Mouse (Mus musculus) heart, embryonic 15.5 days (tissue): ENCODE measurements around the gene Cep131. TPM values are rescaled to one million over a fixed set of nuclear protein-coding genes. Genes with fewer than 3 reads are reported as not detected.

Source experiments
- ATAC-seq: fragments of 200-750 bp; cut with Nextera tagmentation; replicated peaks from 2 replicates; pipeline ENCODE4 v1.8.0; 2017; ENCODE audit warnings: low read depth, moderate TSS enrichment; ENCODE audit not compliant: insufficient number of reproducible peaks, insufficient read depth, low FRiP score
- H3K27ac ChIP-seq: fragments of 300-500 bp; sonication (generic); 2 replicates; pipeline ENCODE4 v1.5.1; 2015; ENCODE audit warnings: mild to moderate bottlenecking, inconsistent platforms
- H3K27me3 ChIP-seq: fragments of 300-500 bp; sonication (generic); 2 replicates; pipeline ENCODE4 v1.6.1; 2015; ENCODE audit warnings: inconsistent platforms
- H3K36me3 ChIP-seq: fragments of 300-500 bp; sonication (generic); 2 replicates; pipeline ENCODE4 v1.6.1; 2015; ENCODE audit warnings: mild to moderate bottlenecking, inconsistent platforms
- H3K4me1 ChIP-seq: fragments of 300-500 bp; sonication (generic); replicated peaks from 2 replicates; pipeline ENCODE4 v1.6.1; 2015; ENCODE audit warnings: inconsistent platforms
- H3K4me2 ChIP-seq: fragments of 300-500 bp; sonication (generic); 2 replicates; pipeline ENCODE4 v1.6.1; 2015; ENCODE audit warnings: inconsistent platforms, mild to moderate bottlenecking, moderate library complexity
- H3K4me3 ChIP-seq: fragments of 300-500 bp; sonication (generic); 2 replicates; pipeline ENCODE4 v1.5.1; 2015; ENCODE audit warnings: mild to moderate bottlenecking, inconsistent platforms
- H3K9ac ChIP-seq: fragments of 300-500 bp; sonication (generic); 2 replicates; pipeline ENCODE4 v1.6.1; 2015; ENCODE audit warnings: mild to moderate bottlenecking, inconsistent platforms
- H3K9me3 ChIP-seq: fragments of 300-500 bp; sonication (generic); replicated peaks from 2 replicates; pipeline ENCODE4 v1.6.1; 2016; ENCODE audit warnings: inconsistent platforms
- WGBS: fragments of 180-500 bp; shearing (Covaris S2); methylation state at CpG from one replicate; pipeline ENCODE4 v1.1.7; 2015; ENCODE audit warnings: mixed read lengths; 5-methylcytosine and 5-hydroxymethylcytosine counted together
- polyA plus RNA-seq: library from polyadenylated mRNA; unstranded; fragments of >200 nt; fragmentation: Nextera tagmentation; extraction: Ambion mirVana; gene quantifications from 2 replicates; pipeline ENCODE4 v1.2.1, GENCODE M21; 2015

Cep131 gene
- polyA plus RNA-seq, 1 experiment from 2014 or later = 9.9 TPM

DNA sequence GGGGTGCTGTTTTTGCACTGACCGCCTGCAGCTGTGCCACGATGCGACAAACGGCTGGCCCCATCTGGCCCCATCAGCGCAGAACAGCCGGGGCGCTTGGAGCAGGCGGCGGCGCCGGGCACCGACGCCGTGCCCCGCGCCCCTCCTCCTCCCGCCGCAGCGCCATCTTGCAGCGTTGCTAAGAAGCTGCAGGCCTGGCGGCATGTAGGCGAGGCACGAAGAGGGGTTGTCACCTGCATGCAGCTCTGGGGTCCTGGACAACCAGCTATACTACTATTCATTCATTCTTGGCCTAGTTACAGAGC lies 38.4 kb downstream of the Cep131 start:
- ATAC-seq = no peak
- 9% methylated on average over 23 of the region's 23 CpGs for WGBS
- H3K27ac ChIP-seq = no peak overlapping the region

DNA sequence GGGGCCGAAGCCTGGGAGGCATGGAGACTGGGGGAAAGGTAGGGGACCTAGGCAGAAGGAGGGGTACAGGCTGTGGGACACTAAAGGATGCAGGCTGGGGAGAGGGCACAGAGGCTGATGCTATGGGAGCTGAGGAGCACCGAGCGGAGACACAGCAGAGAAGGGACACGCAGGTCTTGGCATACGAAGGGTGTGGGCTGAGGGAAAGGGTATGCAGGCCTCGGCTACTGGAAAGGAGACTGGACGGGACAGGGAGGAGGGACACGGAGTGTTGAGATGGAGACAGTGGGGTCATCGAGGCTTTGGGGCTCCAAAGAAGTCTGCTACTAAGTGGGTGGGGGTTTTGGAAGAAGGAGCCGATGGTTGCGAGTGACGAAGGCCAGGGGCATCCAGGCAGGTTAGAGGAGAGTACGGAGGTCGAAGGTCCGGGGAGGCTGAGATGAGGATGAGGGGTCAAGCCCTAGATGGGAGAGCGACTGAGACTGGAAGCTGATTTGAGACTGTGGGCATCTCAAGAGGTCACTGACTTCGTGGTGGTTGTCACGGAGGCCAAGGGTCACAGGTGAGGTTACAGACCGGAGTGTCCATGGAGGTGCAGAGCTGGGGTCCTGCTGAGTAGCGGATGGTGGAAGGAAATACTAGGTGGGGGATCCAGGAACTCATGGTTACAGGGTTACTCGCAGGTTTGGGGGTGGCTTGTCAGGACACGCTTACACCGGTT lies 38.9 kb downstream of the Cep131 start:
- 17% methylated on average over 23 of the region's 23 CpGs for WGBS
- Histone ChIP-seq H3K9ac (no peak overlapping the region), H3K4me2 (peak overlapping the region; percentile 96), H3K9me3 (no peaks in the 10 kb centered on the region), H3K4me1 (peaks cover 36% of the 10 kb centered on the region), H3K27ac (no peak overlapping the region), H3K36me3 (no peaks in the 10 kb centered on the region), H3K27me3 (peaks cover 50% of the 10 kb centered on the region), H3K4me3 (peak overlapping the region; percentile 59)
- no peak for ATAC-seq

More for the DNA sequence above, 38.4 kb downstream of the Cep131 start:
- Histone ChIP-seq H3K9me3 (no peaks in the 10 kb centered on the region), H3K4me2 (peak overlapping the region; percentile 96), H3K9ac (no peak overlapping the region), H3K4me3 (peak overlapping the region; percentile 59; the same call in 1 of the 2 replicates), H3K4me1 (peaks cover 36% of the 10 kb centered on the region), H3K36me3 (no peaks in the 10 kb centered on the region), H3K27me3 (peaks cover 50% of the 10 kb centered on the region)

DNA sequence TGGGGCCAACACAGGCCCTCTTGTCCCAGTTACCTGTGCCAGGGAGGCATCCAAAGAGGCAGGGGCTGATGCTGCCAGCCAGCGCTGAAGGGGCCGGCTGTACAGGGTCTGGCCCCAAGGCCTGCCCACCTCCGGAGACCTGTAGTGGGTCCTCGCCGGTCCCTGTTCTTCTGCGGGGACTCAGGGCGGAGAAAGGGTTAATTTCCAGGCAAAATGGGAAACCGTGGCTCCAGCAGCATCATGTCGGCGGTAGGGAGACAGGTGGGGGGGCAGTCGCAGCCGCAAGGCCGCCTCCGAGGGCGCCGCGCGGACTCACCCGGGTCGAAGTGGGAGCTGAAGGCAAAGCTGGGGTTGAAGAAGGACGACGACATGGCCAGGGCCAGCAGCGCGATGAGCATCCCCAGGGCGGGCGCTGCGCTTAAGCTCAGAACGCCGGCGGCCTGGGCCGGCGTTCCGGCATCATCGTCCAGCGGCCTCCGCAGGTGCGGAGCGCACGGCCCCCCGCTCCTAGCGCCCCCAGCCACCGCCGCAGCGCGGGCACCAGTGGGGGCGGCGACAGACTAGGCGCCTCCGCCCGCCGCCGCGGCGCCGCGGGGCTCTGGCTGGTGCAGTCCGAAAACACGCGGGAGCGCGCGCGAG lies 40.0 kb downstream of the Cep131 start, which contains the start of gene Aatk:
Aatk (minus strand) TSS at position 615 of the 639 bp plus-strand sequence.
- H3K9me3 ChIP-seq = no peaks in the 10 kb centered on the region
- peak within 1 kb of the TSS; percentile 54 for H3K9ac ChIP-seq
- H3K27ac ChIP-seq = no peak within 1 kb of the TSS
- peak within 1 kb of the TSS; percentile 96 for H3K4me2 ChIP-seq
- ATAC-seq = no peak
- no peaks in the 10 kb centered on the region for H3K36me3 ChIP-seq
- H3K4me1 ChIP-seq = peaks cover 40% of the 10 kb centered on the region
- 4% methylated on average over 32 of the region's 63 CpGs for WGBS
- peak within 1 kb of the TSS; percentile 59 for H3K4me3 ChIP-seq
- H3K27me3 ChIP-seq = peaks cover 50% of the 10 kb centered on the region

DNA sequence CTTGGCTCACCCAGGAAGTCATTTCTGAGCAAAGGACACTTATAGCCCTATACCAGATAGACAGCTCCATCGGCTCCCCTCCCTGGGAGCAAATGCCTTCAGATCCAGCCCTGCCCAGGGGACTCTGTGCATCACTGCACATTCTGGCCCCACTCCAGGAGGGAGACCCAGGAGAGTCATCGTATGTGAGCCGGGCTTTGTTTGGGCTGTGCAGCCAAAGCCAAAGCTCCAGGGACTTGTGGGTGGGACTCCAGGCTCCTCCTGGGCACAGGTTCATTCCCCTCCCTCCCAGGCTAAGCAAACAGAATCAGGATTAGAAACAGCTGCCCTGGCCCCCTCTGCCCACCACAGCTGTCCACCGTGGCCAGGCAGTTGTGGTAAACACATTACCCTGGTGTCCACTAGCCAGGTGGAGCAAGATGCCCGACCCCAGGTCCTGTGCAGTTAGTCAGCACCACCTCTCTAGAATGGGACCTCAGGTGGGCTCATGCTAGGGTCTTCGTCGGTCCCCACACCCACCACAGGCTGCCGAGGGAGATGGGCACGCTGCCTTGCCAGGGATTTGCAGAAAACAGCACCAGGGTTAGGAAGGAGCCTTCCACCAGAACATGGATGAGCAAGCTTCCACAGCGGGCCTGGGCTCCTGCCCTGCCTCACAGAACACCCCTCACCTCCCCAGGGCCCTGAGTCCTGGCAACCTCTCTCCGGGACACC lies 40.6 kb downstream of the Cep131 start:
- Histone ChIP-seq H3K4me3 (peak overlapping the region; percentile 59), H3K36me3 (no peaks in the 10 kb centered on the region), H3K27ac (no peak overlapping the region), H3K27me3 (peaks cover 50% of the 10 kb centered on the region), H3K9ac (no peak overlapping the region), H3K4me1 (peaks cover 40% of the 10 kb centered on the region), H3K9me3 (no peaks in the 10 kb centered on the region), H3K4me2 (peak overlapping the region; percentile 96)
- whole genome bisulfite sequencing = 55% methylated on average over 11 of the region's 11 CpGs
- ATAC-seq = no peak

DNA sequence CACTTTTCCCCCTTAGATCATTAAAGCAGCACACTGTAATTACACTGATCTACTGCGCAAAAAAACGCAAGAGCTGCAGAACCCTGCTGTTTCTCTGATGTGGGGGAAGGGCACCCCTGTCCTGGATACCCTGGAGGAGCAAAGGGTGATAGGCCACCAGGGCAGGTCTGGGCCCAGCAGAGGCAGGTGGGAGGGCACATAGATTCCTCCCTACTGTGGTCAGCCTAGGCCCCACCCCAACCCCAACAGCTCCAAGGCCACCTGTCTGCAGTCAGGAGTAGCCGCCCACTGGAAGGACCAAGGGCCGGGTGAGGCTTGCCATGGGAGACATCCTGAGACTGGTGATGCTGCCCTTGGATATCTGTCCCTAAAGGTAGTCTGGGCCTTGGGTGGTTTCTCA lies 41.3 kb downstream of the Cep131 start:
- Histone ChIP-seq H3K36me3 (no peaks in the 10 kb centered on the region), H3K4me1 (peaks cover 44% of the 10 kb centered on the region), H3K27me3 (peaks cover 50% of the 10 kb centered on the region), H3K4me2 (no peak overlapping the region), H3K4me3 (no peak overlapping the region), H3K9ac (no peak overlapping the region), H3K27ac (no peak overlapping the region), H3K9me3 (no peaks in the 10 kb centered on the region)
- no peak for ATAC-seq
- WGBS = 70% methylated on average over 4 of the region's 4 CpGs

DNA sequence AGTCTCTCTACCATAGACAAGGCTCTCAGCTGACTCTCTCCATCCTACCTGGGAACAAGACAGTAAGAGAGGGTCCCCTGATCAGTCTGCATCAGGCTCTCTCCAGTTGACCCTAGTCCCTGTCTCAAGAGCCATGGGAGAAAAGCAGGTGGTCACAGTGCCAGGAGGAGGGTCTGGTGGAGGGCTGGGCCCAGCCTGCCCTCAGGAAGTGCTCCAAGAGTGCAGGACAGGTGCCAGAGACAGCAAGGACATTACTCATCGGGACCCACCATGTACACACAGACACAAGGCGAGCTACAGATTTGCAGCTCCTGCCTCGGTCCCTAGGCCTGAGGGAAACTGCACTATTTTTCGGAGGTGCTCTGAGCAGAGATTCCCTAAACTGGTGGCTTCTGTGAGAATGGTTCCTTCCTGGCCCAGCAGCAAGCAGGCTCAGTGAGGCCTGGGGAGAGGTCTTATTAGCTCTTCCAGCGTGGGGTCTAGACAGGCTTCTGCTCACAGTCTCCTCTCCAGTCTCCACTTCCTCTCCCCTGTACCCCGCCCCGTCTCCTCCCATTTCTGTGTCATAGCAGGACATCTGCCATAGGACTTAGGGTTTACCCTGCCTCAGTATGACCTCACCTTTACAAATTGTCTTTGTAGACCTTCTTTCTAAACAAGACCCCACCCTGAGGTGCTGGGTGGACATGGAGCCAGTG lies 44.3 kb downstream of the Cep131 start:
- no peaks in the 10 kb centered on the region for H3K36me3 ChIP-seq
- H3K9ac ChIP-seq = no peak overlapping the region
- no peak for ATAC-seq
- no peak overlapping the region for H3K4me2 ChIP-seq
- H3K9me3 ChIP-seq = no peaks in the 10 kb centered on the region
- H3K4me3 ChIP-seq = no peak overlapping the region
- H3K4me1 ChIP-seq = peaks cover 47% of the 10 kb centered on the region
- WGBS = 68% methylated on average over 7 of the region's 7 CpGs
- peaks cover 25% of the 10 kb centered on the region for H3K27me3 ChIP-seq
- H3K27ac ChIP-seq = peak overlapping the region; percentile 71

DNA sequence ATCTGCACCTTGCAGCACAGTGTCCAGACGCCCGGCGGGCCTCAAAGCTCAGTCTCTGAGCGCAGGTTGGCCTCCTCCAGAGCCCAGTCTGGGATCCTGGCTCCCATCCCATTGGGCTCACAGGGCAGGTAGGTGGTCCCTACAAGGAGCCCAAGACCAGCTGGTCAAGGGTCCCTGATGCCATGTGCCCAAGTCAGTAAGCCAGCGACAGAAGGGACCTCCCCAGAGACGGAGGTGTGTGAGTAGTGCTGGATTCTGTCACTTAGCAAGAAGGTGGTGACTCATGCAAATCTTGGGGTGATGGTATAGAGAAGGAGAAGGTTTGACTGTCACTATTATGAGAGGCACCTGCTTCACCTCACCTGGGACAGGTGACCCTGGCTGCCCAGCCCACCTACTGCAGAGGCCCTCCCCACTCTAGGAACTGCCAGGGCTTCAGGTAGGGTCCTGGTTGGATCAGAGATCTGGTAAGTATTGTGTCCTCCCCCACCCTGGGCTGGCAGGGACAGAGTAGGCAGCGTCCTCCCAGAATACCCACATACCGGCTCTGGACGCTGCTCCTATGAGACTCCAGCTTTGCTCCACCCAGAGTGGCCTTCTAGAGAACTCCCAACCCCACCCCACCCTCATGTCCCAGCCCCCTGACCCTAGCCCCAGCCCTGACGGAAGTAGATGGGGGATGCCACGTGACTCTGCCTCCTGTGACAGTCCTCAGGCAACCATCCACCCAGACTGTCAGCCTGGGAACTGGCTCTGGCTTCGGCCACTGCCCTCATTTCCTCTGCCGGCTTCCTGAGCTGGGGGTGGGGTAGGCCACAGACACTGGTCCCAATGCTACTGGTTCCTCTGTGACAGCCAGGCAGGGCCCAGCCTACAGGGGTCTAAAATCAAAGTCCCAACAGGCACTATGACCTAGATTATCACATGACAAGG lies 45.2 kb downstream of the Cep131 start:
- peak; percentile 51 for ATAC-seq
- Histone ChIP-seq H3K9ac (peak overlapping the region; percentile 28; the same call in 1 of the 2 replicates), H3K36me3 (no peaks in the 10 kb centered on the region), H3K27me3 (peaks cover 18% of the 10 kb centered on the region), H3K4me2 (peak overlapping the region; percentile 18; the same call in 1 of the 2 replicates), H3K9me3 (no peaks in the 10 kb centered on the region), H3K27ac (peak overlapping the region; percentile 71), H3K4me1 (peaks cover 40% of the 10 kb centered on the region), H3K4me3 (0 out of 2 replicates have a peak overlapping the region, but pooled peaks have one; percentile 8)
- 54% methylated on average over 13 of the region's 13 CpGs for WGBS

DNA sequence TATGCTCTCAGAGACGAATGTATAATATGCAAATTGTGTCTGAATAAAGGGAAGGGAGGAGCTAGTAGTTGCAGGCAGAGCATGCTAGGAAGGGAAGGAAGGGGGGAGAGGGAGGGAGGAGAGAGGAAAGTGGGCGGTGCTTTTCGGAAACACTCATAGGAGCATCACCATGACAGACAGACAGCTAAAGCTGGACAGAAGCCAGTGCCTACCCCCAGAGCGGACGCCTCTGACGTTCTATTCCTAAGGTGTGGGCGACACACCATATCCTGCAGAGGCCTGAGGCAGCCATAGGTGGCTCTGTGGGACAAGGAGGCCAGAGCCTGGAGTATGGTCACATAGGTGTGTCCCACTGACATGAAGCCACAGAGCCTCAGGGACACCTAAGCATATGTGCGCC lies 46.2 kb downstream of the Cep131 start:
- 0 out of 2 replicates have a peak, but pooled peaks have one; percentile 19 for ATAC-seq
- Histone ChIP-seq H3K27ac (peak overlapping the region; percentile 71; the same call in 1 of the 2 replicates), H3K9me3 (no peaks in the 10 kb centered on the region), H3K4me1 (peaks cover 38% of the 10 kb centered on the region), H3K36me3 (no peaks in the 10 kb centered on the region), H3K27me3 (peaks cover 8% of the 10 kb centered on the region), H3K4me3 (no peak overlapping the region), H3K9ac (no peak overlapping the region), H3K4me2 (no peak overlapping the region)
- WGBS = 59% methylated on average over 8 of the region's 8 CpGs

DNA sequence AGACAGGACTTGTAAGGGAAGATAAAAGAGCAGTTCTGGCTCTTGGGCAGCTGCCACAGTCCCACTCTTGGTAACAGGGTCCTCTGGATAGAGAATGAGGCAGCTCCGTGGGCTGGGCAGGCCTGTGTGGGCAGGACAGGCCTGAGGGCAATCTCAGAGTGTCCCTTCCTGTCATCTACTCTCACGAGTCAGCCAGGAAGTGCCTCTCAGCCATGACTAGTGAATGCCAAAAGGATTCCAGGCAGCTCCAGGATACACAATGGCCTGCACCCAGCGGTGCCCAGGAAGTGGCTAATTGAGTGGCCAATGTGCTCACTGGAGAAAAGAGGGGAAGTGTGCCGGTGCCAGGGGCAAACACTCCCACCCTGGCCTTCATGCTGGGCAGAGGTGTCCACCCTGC lies 47.0 kb downstream of the Cep131 start:
- Histone ChIP-seq H3K9ac (no peak overlapping the region), H3K4me1 (peaks cover 38% of the 10 kb centered on the region), H3K27me3 (no peaks in the 10 kb centered on the region), H3K9me3 (no peaks in the 10 kb centered on the region), H3K4me2 (0 out of 2 replicates have a peak overlapping the region, but pooled peaks have one; percentile 8), H3K27ac (peak overlapping the region; percentile 82), H3K4me3 (no peak overlapping the region), H3K36me3 (no peaks in the 10 kb centered on the region)
- ATAC-seq = peak; percentile 27
- WGBS = 25% methylated on average over 4 of the region's 4 CpGs

DNA sequence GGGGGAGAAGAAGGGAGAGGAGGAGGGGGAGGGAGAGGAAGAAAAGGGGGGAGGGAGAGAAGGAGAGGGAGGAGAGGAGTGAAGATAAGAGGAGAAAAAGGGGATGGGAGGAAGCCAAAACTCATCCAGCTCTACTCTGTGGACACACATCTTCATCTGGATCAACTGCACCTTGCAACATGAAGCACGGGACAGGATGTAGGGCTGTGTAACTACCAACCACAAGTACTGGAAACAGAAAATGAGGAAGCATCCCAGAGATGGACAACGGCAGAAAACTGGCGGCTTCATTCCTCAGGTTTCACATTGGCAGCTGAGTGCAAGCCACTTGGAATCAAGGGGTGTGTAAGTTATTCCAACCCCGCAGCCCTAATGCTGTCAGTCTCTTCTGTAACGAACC lies 51.9 kb downstream of the Cep131 start:
- Histone ChIP-seq H3K4me3 (no peak overlapping the region), H3K4me1 (peaks cover 16% of the 10 kb centered on the region), H3K27me3 (no peaks in the 10 kb centered on the region), H3K9me3 (no peaks in the 10 kb centered on the region), H3K36me3 (no peaks in the 10 kb centered on the region), H3K4me2 (no peak overlapping the region), H3K9ac (no peak overlapping the region), H3K27ac (no peak overlapping the region)
- no peak for ATAC-seq
- 62% methylated on average over 5 of the region's 5 CpGs for WGBS
